Mouse (Mus musculus) left cerebral cortex, adult 11 months (tissue): ENCODE results near the gene Sh2b3.

Source experiments
- DNase-seq: peaks from one replicate; pipeline ENCODE4 v3.0.0; 2022; ENCODE audit warnings: low spot score

Sh2b3 gene

GRCm38 (mm10) chr5:121823668-121824067 lies 13.8 kb downstream of the Sh2b3 start:
- no peak for DNase-seq

- DNase-seq: no peak
Measured at GRCm38 (mm10) chr5:121822786-121823505, 14.5 kb downstream of the Sh2b3 start.

- DNase-seq: no peak
Measured at GRCm38 (mm10) chr5:121821552-121821951, 15.9 kb downstream of the Sh2b3 start.

- no peak for DNase-seq
Measured at GRCm38 (mm10) chr5:121821116-121821515, 16.3 kb downstream of the Sh2b3 start.

GRCm38 (mm10) chr5:121820657-121821056 lies 16.8 kb downstream of the Sh2b3 start:
- DNase-seq: no peak

- DNase-seq: no peak
Measured at GRCm38 (mm10) chr5:121820161-121820560, 17.3 kb downstream of the Sh2b3 start.

GRCm38 (mm10) chr5:121819559-121819958 lies 17.9 kb downstream of the Sh2b3 start:
- no peak for DNase-seq

- no peak for DNase-seq
Measured at GRCm38 (mm10) chr5:121818862-121819261, 18.6 kb downstream of the Sh2b3 start.

GRCm38 (mm10) chr5:121818401-121818800 lies 19.0 kb downstream of the Sh2b3 start:
- no peak for DNase-seq

GRCm38 (mm10) chr5:121817551-121817950 lies 19.9 kb downstream of the Sh2b3 start:
- DNase-seq: no peak

GRCm38 (mm10) chr5:121816611-121817010 lies 20.8 kb downstream of the Sh2b3 start:
- DNase-seq: no peak

- no peak for DNase-seq
Measured at GRCm38 (mm10) chr5:121815867-121816380, 21.5 kb downstream of the Sh2b3 start.

- DNase-seq: peak; percentile 58
Measured at GRCm38 (mm10) chr5:121815067-121815466, 22.4 kb downstream of the Sh2b3 start.

GRCm38 (mm10) chr5:121813744-121814143 lies 23.7 kb downstream of the Sh2b3 start:
- no peak for DNase-seq

GRCm38 (mm10) chr5:121812526-121813243 lies 24.8 kb downstream of the Sh2b3 start:
- DNase-seq: no peak

GRCm38 (mm10) chr5:121811485-121811931 lies 25.9 kb downstream of the Sh2b3 start:
- no peak for DNase-seq

GRCm38 (mm10) chr5:121810331-121811151 lies 26.9 kb downstream of the Sh2b3 start:
- no peak for DNase-seq

GRCm38 (mm10) chr5:121809667-121810224 lies 27.7 kb downstream of the Sh2b3 start:
- no peak for DNase-seq

GRCm38 (mm10) chr5:121808202-121808601 lies 29.2 kb downstream of the Sh2b3 start:
- DNase-seq: no peak

- no peak for DNase-seq
Measured at GRCm38 (mm10) chr5:121807186-121807585, 30.3 kb downstream of the Sh2b3 start.

- DNase-seq: no peak
Measured at GRCm38 (mm10) chr5:121798447-121798846, 39.0 kb downstream of the Sh2b3 start.

GRCm38 (mm10) chr5:121795800-121796199 lies 41.6 kb downstream of the Sh2b3 start:
- DNase-seq: no peak
